Mouse (Mus musculus) heart, postnatal 0 days (tissue): ENCODE results near the gene Krt18.

Source experiments
- CTCF ChIP-seq: IDR thresholded peaks from 2 replicates; pipeline ENCODE4 v1.5.1; 2016; ENCODE audit warnings: antibody characterized with exemption, control low read depth, low read depth
- EP300 ChIP-seq: IDR thresholded peaks from 2 replicates; pipeline ENCODE4 v1.6.1; 2016; ENCODE audit warnings: antibody characterized with exemption, low read depth

DNA sequence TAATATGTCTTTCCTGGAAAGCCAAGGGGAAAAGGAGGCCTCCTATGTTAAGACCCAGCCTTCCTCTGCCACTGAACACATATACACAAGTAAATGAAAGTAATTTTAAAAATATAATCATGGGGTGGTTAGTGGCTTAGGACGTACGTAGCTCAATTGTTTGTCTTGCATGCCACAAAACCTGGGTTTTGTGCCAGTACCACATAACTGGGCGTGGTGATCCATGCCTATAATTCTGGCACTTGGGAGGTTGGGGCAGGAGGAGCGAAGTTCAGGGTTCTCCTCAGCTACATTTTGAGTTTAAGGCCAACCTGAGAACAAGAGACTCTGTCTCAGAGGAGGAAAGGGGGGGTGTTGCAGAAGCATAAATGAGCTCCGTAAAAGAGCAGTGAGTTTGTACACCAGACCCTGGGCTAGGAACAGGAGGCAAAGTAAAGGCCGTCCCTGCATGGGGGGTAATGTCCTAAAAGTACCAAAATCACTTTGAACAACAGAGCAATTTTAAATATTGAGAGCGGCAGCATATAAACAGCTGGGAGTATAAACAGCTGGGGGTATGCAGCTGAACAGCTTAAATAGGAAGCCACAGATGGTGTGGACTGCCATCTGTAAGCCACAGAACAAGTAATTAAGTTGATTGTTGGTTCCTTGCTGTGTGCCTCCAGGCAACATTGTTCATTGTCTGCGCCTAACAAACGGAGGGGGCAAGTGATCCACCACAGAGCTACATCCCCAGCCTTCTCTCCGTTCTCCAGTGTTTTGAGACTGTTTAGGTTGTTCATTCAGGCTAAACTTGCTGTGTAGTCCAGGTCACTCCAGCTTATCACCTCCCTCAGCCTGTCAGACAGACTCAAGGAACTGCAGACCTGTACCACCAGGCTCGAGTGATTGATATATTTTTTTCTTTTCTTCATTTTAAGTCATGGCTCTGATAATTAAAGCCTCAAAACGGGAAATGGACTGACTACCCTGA is 20.6 kb upstream of the Krt18 start:
- TF ChIP-seq CTCF (no peak), EP300 (no peak)
